16 mouse cellular contexts compared by ENCODE assay signal in genomic region chr12:51744957-51745356, GRCm38 (mm10). TPM values are rescaled to one million over a fixed set of nuclear protein-coding genes. Genes with fewer than 3 reads are reported as not detected.
DNase-seq lines count a peak whose midpoint lies in the region; ATAC-seq and TF ChIP-seq lines count a peak whose summit lies in the region.
"Had no signal": no experiment of that assay in that cellular context is flagged by ENCODE, and none has a peak within 500 bp of the region (broad histone marks: within the 10 kb centered on the region; RNA-seq: fewer than 3 reads in every experiment).

No protein-coding gene starts in this region.

- H3K9ac ChIP-seq in forebrain, embryonic 14.5 days (ENCODE audit: low read length) = no peak overlapping the region
- no peak overlapping the region for H3K9ac ChIP-seq in forebrain, postnatal 0 days
- no peak overlapping the region for H3K9ac ChIP-seq in midbrain, postnatal 0 days (replicated peaks; ENCODE audit: low read length, poor library complexity, severe bottlenecking)
- no peak overlapping the region for H3K9ac ChIP-seq in midbrain, embryonic 15.5 days
- no peak overlapping the region for H3K9ac ChIP-seq in hindbrain, embryonic 14.5 days
- H3K9ac ChIP-seq: limb, embryonic 12.5 days had no signal

- H3K4me3 ChIP-seq in forebrain, embryonic 14.5 days (ENCODE audit: low read depth, low read length) = no peak overlapping the region
- no peak overlapping the region for H3K4me3 ChIP-seq in forebrain, postnatal 0 days (ENCODE audit: low read depth, low read length)
- H3K4me3 ChIP-seq in midbrain, postnatal 0 days (ENCODE audit: low read depth, low read length) = no peak overlapping the region
- H3K4me3 ChIP-seq in midbrain, embryonic 15.5 days = no peak overlapping the region
- H3K4me3 ChIP-seq in hindbrain, embryonic 14.5 days (replicated peaks; ENCODE audit: low read length) = no peak overlapping the region
- H3K4me3 ChIP-seq: limb, embryonic 12.5 days had no signal

- no peaks in the 10 kb centered on the region for H3K9me3 ChIP-seq in forebrain, embryonic 14.5 days (replicated peaks; ENCODE audit: control insufficient read depth, low read length)
- no peaks in the 10 kb centered on the region for H3K9me3 ChIP-seq in forebrain, postnatal 0 days (ENCODE audit: low read length)
- H3K9me3 ChIP-seq in midbrain, postnatal 0 days (ENCODE audit: low read length) = no peaks in the 10 kb centered on the region
- H3K9me3 ChIP-seq in midbrain, embryonic 15.5 days = no peaks in the 10 kb centered on the region
- H3K9me3 ChIP-seq in hindbrain, embryonic 14.5 days (ENCODE audit: control insufficient read depth, low read length) = no peaks in the 10 kb centered on the region
- H3K9me3 ChIP-seq: limb, embryonic 12.5 days had no signal

- H3K36me3 ChIP-seq in forebrain, embryonic 14.5 days (ENCODE audit: control insufficient read depth, insufficient read depth, low read length) = peaks cover 66% of the 10 kb centered on the region
- H3K36me3 ChIP-seq in forebrain, postnatal 0 days (ENCODE audit: insufficient read depth) = peaks cover 55% of the 10 kb centered on the region
- peaks cover 40% of the 10 kb centered on the region for H3K36me3 ChIP-seq in midbrain, postnatal 0 days (ENCODE audit: insufficient read depth, low read length)
- H3K36me3 ChIP-seq in midbrain, embryonic 15.5 days (replicated peaks) = peaks cover 45% of the 10 kb centered on the region
- H3K36me3 ChIP-seq in hindbrain, embryonic 14.5 days (replicated peaks; ENCODE audit: control insufficient read depth, insufficient read depth) = peaks cover 80% of the 10 kb centered on the region

- H3K27ac ChIP-seq in forebrain, embryonic 14.5 days (ENCODE audit: low read depth, low read length) = no peak overlapping the region
- H3K27ac ChIP-seq in forebrain, postnatal 0 days (ENCODE audit: low read depth, low read length) = no peak overlapping the region
- H3K27ac ChIP-seq in midbrain, postnatal 0 days (ENCODE audit: low read depth, low read length) = no peak overlapping the region
- H3K27ac ChIP-seq in midbrain, embryonic 15.5 days = no peak overlapping the region
- no peak overlapping the region for H3K27ac ChIP-seq in hindbrain, embryonic 14.5 days
- H3K27ac ChIP-seq: limb, embryonic 12.5 days; macrophage had no signal

- no peaks in the 10 kb centered on the region for H3K4me1 ChIP-seq in forebrain, embryonic 14.5 days (ENCODE audit: control insufficient read depth, insufficient read depth, low read length)
- no peaks in the 10 kb centered on the region for H3K4me1 ChIP-seq in forebrain, postnatal 0 days (ENCODE audit: insufficient read depth)
- H3K4me1 ChIP-seq in midbrain, postnatal 0 days (ENCODE audit: insufficient read depth, low read length) = no peaks in the 10 kb centered on the region
- H3K4me1 ChIP-seq in midbrain, embryonic 15.5 days = no peaks in the 10 kb centered on the region
- no peaks in the 10 kb centered on the region for H3K4me1 ChIP-seq in hindbrain, embryonic 14.5 days (replicated peaks; ENCODE audit: control insufficient read depth, insufficient read depth, low read length)
- H3K4me1 ChIP-seq: limb, embryonic 12.5 days had no signal

- no peak overlapping the region for H3K4me2 ChIP-seq in forebrain, embryonic 14.5 days (ENCODE audit: low read length)
- H3K4me2 ChIP-seq in forebrain, postnatal 0 days (ENCODE audit: low read depth) = no peak overlapping the region
- no peak overlapping the region for H3K4me2 ChIP-seq in midbrain, postnatal 0 days (ENCODE audit: low read depth, low read length, poor library complexity, severe bottlenecking)
- no peak overlapping the region for H3K4me2 ChIP-seq in midbrain, embryonic 15.5 days
- H3K4me2 ChIP-seq in hindbrain, embryonic 14.5 days (replicated peaks) = no peak overlapping the region
- H3K4me2 ChIP-seq: limb, embryonic 12.5 days had no signal

- peak; percentile 18 for DNase-seq in forebrain, embryonic 14.5 days (ENCODE audit: low spot score)
- DNase-seq in forebrain, postnatal 0 days = no peak
- peak; percentile 26 for DNase-seq in midbrain, postnatal 0 days (ENCODE audit: low spot score)
- DNase-seq in hindbrain, embryonic 14.5 days (ENCODE audit: low spot score) = no peak
- peak; percentile 32 for DNase-seq in retina, postnatal 7 days (ENCODE audit: low read depth, low spot score)
- no peak for DNase-seq in kidney, postnatal 10 days
- DNase-seq in adrenal gland, adult (ENCODE audit: inconsistent age in 2 of 2, low spot score in 1 of 2) = no peak
- DNase-seq: B cell, adult 2 months; cerebellum, adult 18-20 months; kidney, adult 11 months; kidney, postnatal 25 days; layer of hippocampus, postnatal 36 days had no signal

- ATAC-seq in forebrain, embryonic 14.5 days = no peak
- ATAC-seq in forebrain, postnatal 0 days = no peak
- ATAC-seq in midbrain, postnatal 0 days (ENCODE audit: low FRiP score) = no peak
- no peak for ATAC-seq in midbrain, embryonic 15.5 days (replicated peaks)
- ATAC-seq in hindbrain, embryonic 14.5 days (ENCODE audit: low FRiP score) = peak; percentile 69; the same call in 1 of the 2 replicates
- ATAC-seq: Patski had no signal

- H3K27me3 ChIP-seq in forebrain, embryonic 14.5 days (replicated peaks; ENCODE audit: control insufficient read depth, insufficient read depth, low read length) = no peaks in the 10 kb centered on the region
- H3K27me3 ChIP-seq in forebrain, postnatal 0 days (ENCODE audit: insufficient read depth, low read length) = no peaks in the 10 kb centered on the region
- H3K27me3 ChIP-seq in midbrain, postnatal 0 days (ENCODE audit: insufficient read depth, low read length) = no peaks in the 10 kb centered on the region
- H3K27me3 ChIP-seq in midbrain, embryonic 15.5 days (replicated peaks) = no peaks in the 10 kb centered on the region
- H3K27me3 ChIP-seq in hindbrain, embryonic 14.5 days (ENCODE audit: control insufficient read depth, insufficient read depth, low read length) = no peaks in the 10 kb centered on the region
- H3K27me3 ChIP-seq: limb, embryonic 12.5 days; Patski had no signal

- no peak for TF ChIP-seq CTCF in forebrain, postnatal 0 days (IDR thresholded peaks at IDR 0.05; ENCODE audit: low read depth)
- TF ChIP-seq CTCF in midbrain, postnatal 0 days (IDR thresholded peaks at IDR 0.05) = no peak

- 62% methylated on average over 6 of the region's 6 CpGs for WGBS in forebrain, embryonic 14.5 days
- 63% methylated on average over 6 of the region's 6 CpGs for WGBS in forebrain, postnatal 0 days
- WGBS in midbrain, postnatal 0 days = 62% methylated on average over 6 of the region's 6 CpGs
- 61% methylated on average over 6 of the region's 6 CpGs for WGBS in midbrain, embryonic 15.5 days
- 43% methylated on average over 6 of the region's 6 CpGs for WGBS in hindbrain, embryonic 14.5 days

RNA-seq across cellular contexts. Expression of gene Strn3, which starts 53.3 kb away (rescaled TPM):
- 41.7 and 46.9 TPM in 2 replicates for polyA plus RNA-seq in forebrain, embryonic 14.5 days (2014; fragmentation: Nextera tagmentation; extraction: Ambion mirVana)
- 85.3 and 92.8 TPM in 2 replicates for total RNA-seq in forebrain, postnatal 0 days (2014; rRNA removed)
- polyA plus RNA-seq in forebrain, postnatal 0 days (2015; fragmentation: Nextera tagmentation; extraction: Ambion mirVana) = 25.6 and 30.8 TPM in 2 replicates
- total RNA-seq in midbrain, postnatal 0 days (2014; rRNA removed) = 57.0 and 70.7 TPM in 2 replicates
- 24.7 and 28.3 TPM in 2 replicates for polyA plus RNA-seq in midbrain, postnatal 0 days (2015; fragmentation: Nextera tagmentation; extraction: Ambion mirVana)
- polyA plus RNA-seq in midbrain, embryonic 15.5 days (2015; fragmentation: Nextera tagmentation; extraction: Ambion mirVana) = 36.5 and 37.1 TPM in 2 replicates
- polyA plus RNA-seq in hindbrain, embryonic 14.5 days (2014; fragmentation: Nextera tagmentation; extraction: Ambion mirVana) = 45.6 and 46.5 TPM in 2 replicates

RNA-seq across cellular contexts. Expression of gene Ap4s1, which starts 54.1 kb away (rescaled TPM):
- polyA plus RNA-seq in forebrain, embryonic 14.5 days (2014; fragmentation: Nextera tagmentation; extraction: Ambion mirVana) = 44.3 and 51.6 TPM in 2 replicates
- total RNA-seq in forebrain, postnatal 0 days (2014; rRNA removed) = 41.6 and 57.0 TPM in 2 replicates
- polyA plus RNA-seq in forebrain, postnatal 0 days (2015; fragmentation: Nextera tagmentation; extraction: Ambion mirVana) = 60.2 and 65.6 TPM in 2 replicates
- 39.5 and 54.2 TPM in 2 replicates for total RNA-seq in midbrain, postnatal 0 days (2014; rRNA removed)
- 67.5 and 74.0 TPM in 2 replicates for polyA plus RNA-seq in midbrain, postnatal 0 days (2015; fragmentation: Nextera tagmentation; extraction: Ambion mirVana)
- 50.4 and 55.1 TPM in 2 replicates for polyA plus RNA-seq in midbrain, embryonic 15.5 days (2015; fragmentation: Nextera tagmentation; extraction: Ambion mirVana)
- 58.2 and 60.9 TPM in 2 replicates for polyA plus RNA-seq in hindbrain, embryonic 14.5 days (2014; fragmentation: Nextera tagmentation; extraction: Ambion mirVana)

Comparison
In these comparisons a context has a peak if more than half of its experiments do, and no peak if none do; other contexts are left out.
1. DNase-seq: peak in forebrain, embryonic 14.5 days (single experiment), midbrain, postnatal 0 days (single experiment) and retina, postnatal 7 days (single experiment); none in forebrain, postnatal 0 days (single experiment), hindbrain, embryonic 14.5 days (single experiment), kidney, postnatal 10 days (single experiment) and adrenal gland, adult (0 of 2).